Mouse (Mus musculus): ENCODE measurements at regions not wholly inside any gene's neighbourhood (a gene's known extent, or its start where the extent isn't known, plus 50 kb on each side); places are given as distances from the start of the nearest gene placed in this dataset.
A peak's percentile ranks its signal among the peaks of the same experiment; 100 is the strongest.
"Not testable (repeated sequence)": the region's sequence is repeated elsewhere in the genome, so short reads cannot be mapped to it uniquely, and the experiment has no call there.

GRCm38 (mm10) chr10:26139100-26140093 lies 60.5 kb upstream of the Tmem200a start:
- peak; percentile 79 to 85 for DNase-seq

GRCm38 (mm10) chr10:26152586-26152985 lies 73.7 kb upstream of the Tmem200a start:
- DNase-seq, result peak; percentile 59 to 62

- no peak for DNase-seq
These were observed 70.7 kb upstream of the Samd3 start for GRCm38 (mm10) chr10:26158786-26159185.

- DNase-seq, result not testable (repeated sequence)
These were observed 68.4 kb upstream of the Samd3 start for GRCm38 (mm10) chr10:26161139-26161538.

- no peak for DNase-seq
These were observed 65.0 kb upstream of the Samd3 start for GRCm38 (mm10) chr10:26164531-26164930.

GRCm38 (mm10) chr10:26177591-26177990 lies 51.9 kb upstream of the Samd3 start:
- no peak for DNase-seq

- peak; percentile 49 to 66 for DNase-seq
These were observed 51.2 kb upstream of the Samd3 start for GRCm38 (mm10) chr10:26178356-26178755.
